18 mouse cellular contexts compared by ENCODE assay signal in genomic region chr12:80841618-80842017, GRCm38 (mm10).
"Had no signal": no experiment of that assay in that cellular context is flagged by ENCODE, and none has a peak within 500 bp of the region (broad histone marks: within the 10 kb centered on the region; RNA-seq: fewer than 3 reads in every experiment).

No protein-coding gene starts in this region.

- H3K9me3 ChIP-seq: midbrain, embryonic 10.5 days; midbrain, embryonic 12.5 days; neural tube, embryonic 13.5 days; neural tube, embryonic 15.5 days had no signal

- H3K36me3 ChIP-seq: midbrain, embryonic 10.5 days; midbrain, embryonic 12.5 days; neural tube, embryonic 13.5 days; neural tube, embryonic 15.5 days had no signal

- H3K4me2 ChIP-seq: lung, embryonic 14.5 days; midbrain, embryonic 12.5 days; neural tube, embryonic 13.5 days; neural tube, embryonic 15.5 days had no signal

- H3K4me3 ChIP-seq: midbrain, embryonic 10.5 days; midbrain, embryonic 12.5 days; myocyte; neural tube, embryonic 13.5 days; neural tube, embryonic 15.5 days had no signal

- DNase-seq: lung, adult 18-20 months; lung, embryonic 14.5 days; lung, postnatal 10 days; lung, postnatal 4 days; midbrain, embryonic 14.5 days; retina, postnatal 1 day; right cerebral cortex, adult 18-20 months; right cerebral cortex, postnatal 25 days; right cerebral cortex, postnatal 4 days; spleen, adult 18-20 months; thymus, adult 18-20 months; thymus, postnatal 14 days; thymus, postnatal 36 days had no signal

- H3K9ac ChIP-seq: lung, embryonic 14.5 days; midbrain, embryonic 12.5 days; neural tube, embryonic 13.5 days; neural tube, embryonic 15.5 days had no signal

- H3K27ac ChIP-seq: midbrain, embryonic 10.5 days; midbrain, embryonic 12.5 days; neural tube, embryonic 13.5 days; neural tube, embryonic 15.5 days had no signal

- H3K27me3 ChIP-seq: midbrain, embryonic 12.5 days; neural tube, embryonic 13.5 days; neural tube, embryonic 15.5 days had no signal
